In genomic region chr5:115979134-115979696, GRCm38 (mm10) we compare ENCODE assay signal across 9 mouse cellular contexts. TPM values are rescaled to one million over a fixed set of nuclear protein-coding genes. Genes with fewer than 3 reads are reported as not detected.
DNase-seq lines count a peak whose midpoint lies in the region; ATAC-seq and TF ChIP-seq lines count a peak whose summit lies in the region.
"Had no signal": no experiment of that assay in that cellular context is flagged by ENCODE, and none has a peak within 500 bp of the region (broad histone marks: within the 10 kb centered on the region; RNA-seq: fewer than 3 reads in every experiment).

No protein-coding gene starts in this region.

- TF ChIP-seq CTCF in forebrain, postnatal 0 days (IDR thresholded peaks at IDR 0.05; ENCODE audit: low read depth) = peak; percentile 58
- peak; percentile 63 for TF ChIP-seq CTCF in bone marrow, adult 2 months (IDR thresholded peaks at IDR 0.05; ENCODE audit: control insufficient read depth, insufficient read depth, low read length)

- H3K4me2 ChIP-seq in forebrain, postnatal 0 days (ENCODE audit: low read depth) = no peak overlapping the region
- H3K4me2 ChIP-seq in forebrain, embryonic 13.5 days = no peak overlapping the region
- no peak overlapping the region for H3K4me2 ChIP-seq in intestine, embryonic 16.5 days (ENCODE audit: low read depth, low read length)
- H3K4me2 ChIP-seq: stomach, embryonic 15.5 days had no signal

- ATAC-seq in forebrain, postnatal 0 days = no peak
- no peak for ATAC-seq in forebrain, embryonic 13.5 days
- no peak for ATAC-seq in intestine, embryonic 16.5 days

- DNase-seq in forebrain, postnatal 0 days = no peak
- peak; percentile 32 for DNase-seq in 416B (ENCODE audit: low read depth)
- DNase-seq in mesoderm, embryonic 11.5 days (ENCODE audit: low read depth, low spot score) = peak; percentile 31
- DNase-seq in adipocyte (ENCODE audit: low spot score) = no peak
- no peak for DNase-seq in urinary bladder, postnatal 25 days (ENCODE audit: low spot score)

- no peak overlapping the region for H3K27ac ChIP-seq in forebrain, postnatal 0 days (ENCODE audit: low read depth, low read length)
- H3K27ac ChIP-seq in forebrain, embryonic 13.5 days = no peak overlapping the region
- no peak overlapping the region for H3K27ac ChIP-seq in bone marrow, adult 2 months (ENCODE audit: control insufficient read depth, insufficient read depth, low read depth, low read length, poor library complexity)
- 0 out of 2 replicates have a peak overlapping the region, but pooled peaks have one; percentile 19 for H3K27ac ChIP-seq in intestine, embryonic 16.5 days (ENCODE audit: low read length)
- H3K27ac ChIP-seq: stomach, embryonic 15.5 days had no signal

- no peaks in the 10 kb centered on the region for H3K27me3 ChIP-seq in forebrain, postnatal 0 days (ENCODE audit: insufficient read depth, low read length)
- no peaks in the 10 kb centered on the region for H3K27me3 ChIP-seq in forebrain, embryonic 13.5 days
- H3K27me3 ChIP-seq in intestine, embryonic 16.5 days (replicated peaks; ENCODE audit: control insufficient read depth, insufficient read depth, low read length) = no peaks in the 10 kb centered on the region
- H3K27me3 ChIP-seq: stomach, embryonic 15.5 days had no signal

- no peaks in the 10 kb centered on the region for H3K9me3 ChIP-seq in forebrain, postnatal 0 days (ENCODE audit: low read length)
- H3K9me3 ChIP-seq in forebrain, embryonic 13.5 days (replicated peaks) = no peaks in the 10 kb centered on the region
- H3K9me3 ChIP-seq in intestine, embryonic 16.5 days (ENCODE audit: control insufficient read depth, low read length) = no peaks in the 10 kb centered on the region
- H3K9me3 ChIP-seq: stomach, embryonic 15.5 days had no signal

- peaks cover 5% of the 10 kb centered on the region; the same call in 1 of the 2 replicates for H3K36me3 ChIP-seq in forebrain, postnatal 0 days (ENCODE audit: insufficient read depth)
- peaks cover 74% of the 10 kb centered on the region for H3K36me3 ChIP-seq in forebrain, embryonic 13.5 days (ENCODE audit: poor library complexity, severe bottlenecking)
- peaks cover 7% of the 10 kb centered on the region for H3K36me3 ChIP-seq in intestine, embryonic 16.5 days (ENCODE audit: control insufficient read depth, insufficient read depth, low read length)

- no peak overlapping the region for H3K9ac ChIP-seq in forebrain, postnatal 0 days
- H3K9ac ChIP-seq in forebrain, embryonic 13.5 days = no peak overlapping the region
- no peak overlapping the region for H3K9ac ChIP-seq in intestine, embryonic 16.5 days (ENCODE audit: low read depth, low read length)
- H3K9ac ChIP-seq: stomach, embryonic 15.5 days had no signal

- H3K4me3 ChIP-seq in forebrain, postnatal 0 days (ENCODE audit: low read depth, low read length) = no peak overlapping the region
- H3K4me3 ChIP-seq in forebrain, embryonic 13.5 days = no peak overlapping the region
- no peak overlapping the region for H3K4me3 ChIP-seq in bone marrow, adult 2 months (replicated peaks; ENCODE audit: control insufficient read depth, low read depth, low read length)
- H3K4me3 ChIP-seq in intestine, embryonic 16.5 days (ENCODE audit: low read length) = no peak overlapping the region
- H3K4me3 ChIP-seq: stomach, embryonic 15.5 days had no signal

- 68% methylated on average over 16 of the region's 16 CpGs for WGBS in forebrain, postnatal 0 days
- WGBS in forebrain, embryonic 13.5 days = 55% methylated on average over 16 of the region's 16 CpGs
- whole genome bisulfite sequencing in bone marrow, adult 2 months = 85% methylated on average over 16 of the region's 16 CpGs
- WGBS in intestine, embryonic 16.5 days = 61% methylated on average over 16 of the region's 16 CpGs

- H3K4me1 ChIP-seq in forebrain, postnatal 0 days (ENCODE audit: insufficient read depth) = no peaks in the 10 kb centered on the region
- 0 out of 2 replicates have a peak, but pooled peaks cover 3% of the 10 kb centered on the region for H3K4me1 ChIP-seq in forebrain, embryonic 13.5 days
- H3K4me1 ChIP-seq in bone marrow, adult 2 months (ENCODE audit: control insufficient read depth, insufficient read depth, low read length) = peaks cover 2% of the 10 kb centered on the region; the same call in 1 of the 2 replicates
- H3K4me1 ChIP-seq in intestine, embryonic 16.5 days (ENCODE audit: control insufficient read depth, insufficient read depth, low read length) = no peaks in the 10 kb centered on the region; the same call in 1 of the 2 replicates

- no peak for TF ChIP-seq POLR2A in bone marrow, adult 2 months (IDR thresholded peaks at IDR 0.05; ENCODE audit: borderline replicate concordance, control insufficient read depth, low read depth, low read length)

RNA-seq across cellular contexts. Expression of gene Prkab1, which starts 45.1 kb away (rescaled TPM):
- total RNA-seq in forebrain, postnatal 0 days (2014; rRNA removed) = 37.7 and 55.6 TPM in 2 replicates
- 42.2 and 47.2 TPM in 2 replicates for polyA plus RNA-seq in forebrain, postnatal 0 days (2015; fragmentation: Nextera tagmentation; extraction: Ambion mirVana)
- 47.6 and 53.7 TPM in 2 replicates for polyA plus RNA-seq in forebrain, embryonic 13.5 days (2015; fragmentation: Nextera tagmentation; extraction: Ambion mirVana)
- 43.5 and 64.1 TPM in 2 replicates for polyA plus RNA-seq in bone marrow, adult 2 months (2011; ENCODE audit: insufficient read depth, insufficient read length, low replicate concordance, missing spikeins)
- polyA plus RNA-seq in intestine, embryonic 16.5 days (2015; fragmentation: Nextera tagmentation; extraction: Ambion mirVana) = 74.8 and 83.1 TPM in 2 replicates

Comparison
In these comparisons a context has a peak if more than half of its experiments do, and no peak if none do; other contexts are left out.
1. DNase-seq: peak in 416B (single experiment) and mesoderm, embryonic 11.5 days (single experiment); none in forebrain, postnatal 0 days (single experiment), adipocyte (single experiment) and urinary bladder, postnatal 25 days (single experiment).